Mouse (Mus musculus): ENCODE data around the gene Prx.

The Prx gene

GRCm38 (mm10) chr7:27560291-27560887, 61.3 kb downstream of the Prx start:
- no peak for DNase-seq (ENCODE audit: low read depth, low spot score)

- DNase-seq (ENCODE audit: low read depth, low spot score), result no peak
These were observed 61.9 kb downstream of the Prx start for GRCm38 (mm10) chr7:27560978-27561377.

Measured in retina, adult 2 months (tissue).